ENCODE assay signal across 25 mouse cellular contexts in genomic region chr10:118282565-118282964, GRCm38 (mm10). TPM values are rescaled to one million over a fixed set of nuclear protein-coding genes. Genes with fewer than 3 reads are reported as not detected.
A peak's percentile ranks its signal among the peaks of the same experiment; 100 is the strongest.
DNase-seq lines count a peak whose midpoint lies in the region; ATAC-seq and TF ChIP-seq lines count a peak whose summit lies in the region.
"Not testable (repeated sequence)": the region's sequence is repeated elsewhere in the genome, so short reads cannot be mapped to it uniquely, and the experiment has no call there.
"Had no signal": no experiment of that assay in that cellular context is flagged by ENCODE, and none has a peak within 500 bp of the region (broad histone marks: within the 10 kb centered on the region; RNA-seq: fewer than 3 reads in every experiment).

No protein-coding gene starts in this region.

- peak; percentile 68 for DNase-seq in heart, adult 11 months
- DNase-seq in hindbrain, postnatal 0 days (ENCODE audit: low spot score); stomach, postnatal 0 days (ENCODE audit: low spot score): not testable (repeated sequence)

- TF ChIP-seq EP300 in stomach, postnatal 0 days (optimal IDR thresholded peaks at IDR 0.05) = not testable (repeated sequence)

- TF ChIP-seq CTCF in hindbrain, postnatal 0 days (IDR thresholded peaks at IDR 0.05; ENCODE audit: low read depth); stomach, postnatal 0 days (IDR thresholded peaks at IDR 0.05; ENCODE audit: low read depth): not testable (repeated sequence)

- not testable (repeated sequence) for H3K9me3 ChIP-seq in embryonic facial prominence, embryonic 12.5 days; embryonic facial prominence, embryonic 15.5 days (replicated peaks); hindbrain, postnatal 0 days (ENCODE audit: low read length); lung, embryonic 15.5 days; stomach, embryonic 14.5 days (ENCODE audit: control insufficient read depth, low read depth, low read length); stomach, postnatal 0 days (ENCODE audit: control insufficient read depth, low read length)

- H3K36me3 ChIP-seq in embryonic facial prominence, embryonic 12.5 days; embryonic facial prominence, embryonic 15.5 days; hindbrain, postnatal 0 days (ENCODE audit: insufficient read depth, low read length); lung, embryonic 15.5 days; stomach, embryonic 14.5 days (ENCODE audit: control insufficient read depth, insufficient read depth, low read length); stomach, postnatal 0 days (ENCODE audit: control insufficient read depth, insufficient read depth, low read length): not testable (repeated sequence)

- H3K4me3 ChIP-seq in embryonic facial prominence, embryonic 12.5 days; embryonic facial prominence, embryonic 15.5 days (replicated peaks); hindbrain, postnatal 0 days (ENCODE audit: low read length); lung, embryonic 15.5 days; stomach, embryonic 14.5 days (ENCODE audit: low read depth, low read length); stomach, postnatal 0 days (ENCODE audit: low read depth, low read length): not testable (repeated sequence)

- 79% methylated on average over 7 of the region's 7 CpGs for WGBS in embryonic facial prominence, embryonic 12.5 days
- 63% methylated on average over 7 of the region's 7 CpGs for WGBS in embryonic facial prominence, embryonic 15.5 days
- 78% methylated on average over 6 of the region's 7 CpGs for WGBS in hindbrain, postnatal 0 days
- WGBS in lung, embryonic 15.5 days = 70% methylated on average over 7 of the region's 7 CpGs
- WGBS in stomach, embryonic 14.5 days = 81% methylated on average over 5 of the region's 7 CpGs
- 67% methylated on average over 7 of the region's 7 CpGs for WGBS in stomach, postnatal 0 days

- H3K27ac ChIP-seq in embryonic facial prominence, embryonic 12.5 days; embryonic facial prominence, embryonic 15.5 days (replicated peaks); hindbrain, postnatal 0 days; lung, embryonic 15.5 days; stomach, embryonic 14.5 days (ENCODE audit: low read length); stomach, postnatal 0 days (replicated peaks): not testable (repeated sequence)

- H3K27me3 ChIP-seq in embryonic facial prominence, embryonic 12.5 days; embryonic facial prominence, embryonic 15.5 days; hindbrain, postnatal 0 days (ENCODE audit: insufficient read depth, low read length); lung, embryonic 15.5 days; stomach, embryonic 14.5 days (ENCODE audit: control insufficient read depth, insufficient read depth, low read length); stomach, postnatal 0 days (ENCODE audit: control insufficient read depth, insufficient read depth, low read length): not testable (repeated sequence)

- not testable (repeated sequence) for H3K4me2 ChIP-seq in embryonic facial prominence, embryonic 12.5 days (replicated peaks); embryonic facial prominence, embryonic 15.5 days (replicated peaks); hindbrain, postnatal 0 days (ENCODE audit: low read depth, low read length); lung, embryonic 15.5 days; stomach, embryonic 14.5 days (replicated peaks; ENCODE audit: low read depth, low read length); stomach, postnatal 0 days (replicated peaks; ENCODE audit: low read depth)

- not testable (repeated sequence) for H3K9ac ChIP-seq in embryonic facial prominence, embryonic 12.5 days; embryonic facial prominence, embryonic 15.5 days; hindbrain, postnatal 0 days (replicated peaks; ENCODE audit: low read length); lung, embryonic 15.5 days; stomach, embryonic 14.5 days (replicated peaks; ENCODE audit: low read depth, low read length); stomach, postnatal 0 days (ENCODE audit: low read length)

- H3K4me1 ChIP-seq in embryonic facial prominence, embryonic 12.5 days; embryonic facial prominence, embryonic 15.5 days; hindbrain, postnatal 0 days (ENCODE audit: insufficient read depth, low read length); lung, embryonic 15.5 days; stomach, embryonic 14.5 days (ENCODE audit: control insufficient read depth, insufficient read depth, low read length); stomach, postnatal 0 days (replicated peaks; ENCODE audit: control insufficient read depth, insufficient read depth): not testable (repeated sequence)

- ATAC-seq in embryonic facial prominence, embryonic 12.5 days (ENCODE audit: insufficient number of reproducible peaks, insufficient read depth, low FRiP score, low TSS enrichment) = 0 out of 2 replicates have a peak, but pooled peaks have one; percentile 41
- peak; percentile 47 for ATAC-seq in embryonic facial prominence, embryonic 15.5 days (ENCODE audit: insufficient number of reproducible peaks, low FRiP score, low TSS enrichment, low read depth)
- ATAC-seq in hindbrain, postnatal 0 days = 0 out of 2 replicates have a peak, but pooled peaks have one; percentile 15
- ATAC-seq in lung, embryonic 15.5 days (ENCODE audit: borderline replicate concordance, extremely low read depth, low FRiP score, low TSS enrichment) = peak; percentile 44; the same call in 1 of the 2 replicates
- 0 out of 2 replicates have a peak, but pooled peaks have one; percentile 6 for ATAC-seq in stomach, embryonic 14.5 days (ENCODE audit: insufficient number of reproducible peaks, insufficient read depth, low FRiP score, low read depth)
- peak; percentile 18; the same call in 1 of the 2 replicates for ATAC-seq in stomach, postnatal 0 days (ENCODE audit: low FRiP score, low TSS enrichment)

RNA-seq across cellular contexts. Expression of gene Iltifb, which starts 12.3 kb away (rescaled TPM):
- not detected in 2 replicates for polyA plus RNA-seq in embryonic facial prominence, embryonic 12.5 days (2016; fragmentation: Nextera tagmentation; extraction: Ambion mirVana)
- not detected in 2 replicates for polyA plus RNA-seq in embryonic facial prominence, embryonic 15.5 days (2015; fragmentation: Nextera tagmentation; extraction: Ambion mirVana)
- total RNA-seq in hindbrain, postnatal 0 days (2014; rRNA removed) = 0.22 TPM in 1 of 2 replicates, not detected in the other
- 6.5 and 6.6 TPM in 2 replicates for polyA plus RNA-seq in hindbrain, postnatal 0 days (2015; fragmentation: Nextera tagmentation; extraction: Ambion mirVana)
- not detected in 2 replicates for polyA plus RNA-seq in lung, embryonic 15.5 days (2015; fragmentation: Nextera tagmentation; extraction: Ambion mirVana)
- not detected in 2 replicates for polyA plus RNA-seq in stomach, embryonic 14.5 days (2014; fragmentation: Nextera tagmentation; extraction: Ambion mirVana)
- polyA plus RNA-seq in stomach, postnatal 0 days (2015; fragmentation: Nextera tagmentation; extraction: Ambion mirVana) = not detected in 2 replicates
- total RNA-seq: adrenal gland, adult 18-20 months; adrenal gland, adult 8-10 months; adrenal gland, postnatal 14 days; adrenal gland, postnatal 36 days; CH12.LX; G1E had no signal
- polyA plus RNA-seq: CD4-positive, CD25-positive, alpha-beta regulatory T cell, adult 4 months; embryonic facial prominence, embryonic 10.5 days; embryonic facial prominence, embryonic 13.5 days; erythroblast, embryonic 14.5 days; forebrain, embryonic 10.5 days; forebrain, embryonic 13.5 days; forebrain, embryonic 15.5 days; G1E; Patski had no signal

RNA-seq across cellular contexts. Expression of gene Gm32802, which starts 24.1 kb away (rescaled TPM):
- 0.09 TPM in 1 of 2 replicates, not detected in the other for polyA plus RNA-seq in embryonic facial prominence, embryonic 12.5 days (2016; fragmentation: Nextera tagmentation; extraction: Ambion mirVana)
- not detected in 2 replicates for polyA plus RNA-seq in embryonic facial prominence, embryonic 15.5 days (2015; fragmentation: Nextera tagmentation; extraction: Ambion mirVana)
- 0.05 and 0.18 TPM in 2 replicates for total RNA-seq in hindbrain, postnatal 0 days (2014; rRNA removed)
- polyA plus RNA-seq in hindbrain, postnatal 0 days (2015; fragmentation: Nextera tagmentation; extraction: Ambion mirVana) = 0.10 TPM in 1 of 2 replicates, not detected in the other
- not detected in 2 replicates for polyA plus RNA-seq in lung, embryonic 15.5 days (2015; fragmentation: Nextera tagmentation; extraction: Ambion mirVana)
- polyA plus RNA-seq in stomach, embryonic 14.5 days (2014; fragmentation: Nextera tagmentation; extraction: Ambion mirVana) = not detected in 2 replicates
- polyA plus RNA-seq in stomach, postnatal 0 days (2015; fragmentation: Nextera tagmentation; extraction: Ambion mirVana) = not detected in 2 replicates
- total RNA-seq: forebrain, postnatal 0 days; G1E had no signal
- polyA plus RNA-seq: activated CD4-positive, CD25-positive, alpha-beta regulatory T cell, adult 4 months; CD4-positive, CD25-positive, alpha-beta regulatory T cell, adult 4 months; cortical plate, adult 2 months; embryonic facial prominence, embryonic 10.5 days; erythroblast, embryonic 14.5 days; G1E had no signal

RNA-seq across cellular contexts. Expression of gene Gm32717, which starts 42.0 kb away (rescaled TPM):
- 0.09 TPM in 1 of 2 replicates, not detected in the other for polyA plus RNA-seq in embryonic facial prominence, embryonic 12.5 days (2016; fragmentation: Nextera tagmentation; extraction: Ambion mirVana)
- polyA plus RNA-seq in embryonic facial prominence, embryonic 15.5 days (2015; fragmentation: Nextera tagmentation; extraction: Ambion mirVana) = not detected in 2 replicates
- total RNA-seq in hindbrain, postnatal 0 days (2014; rRNA removed) = 0.05 and 0.18 TPM in 2 replicates
- 0.10 TPM in 1 of 2 replicates, not detected in the other for polyA plus RNA-seq in hindbrain, postnatal 0 days (2015; fragmentation: Nextera tagmentation; extraction: Ambion mirVana)
- polyA plus RNA-seq in lung, embryonic 15.5 days (2015; fragmentation: Nextera tagmentation; extraction: Ambion mirVana) = not detected in 2 replicates
- polyA plus RNA-seq in stomach, embryonic 14.5 days (2014; fragmentation: Nextera tagmentation; extraction: Ambion mirVana) = not detected in 2 replicates
- not detected in 2 replicates for polyA plus RNA-seq in stomach, postnatal 0 days (2015; fragmentation: Nextera tagmentation; extraction: Ambion mirVana)
- total RNA-seq: forebrain, postnatal 0 days; G1E had no signal
- polyA plus RNA-seq: activated CD4-positive, CD25-positive, alpha-beta regulatory T cell, adult 4 months; CD4-positive, CD25-positive, alpha-beta regulatory T cell, adult 4 months; cortical plate, adult 2 months; embryonic facial prominence, embryonic 10.5 days; erythroblast, embryonic 14.5 days; G1E had no signal

RNA-seq across cellular contexts. Expression of gene Gm9040, which starts 44.2 kb away (rescaled TPM):
- 0.06 TPM in 1 of 2 replicates, not detected in the other for polyA plus RNA-seq in embryonic facial prominence, embryonic 12.5 days (2016; fragmentation: Nextera tagmentation; extraction: Ambion mirVana)
- not detected in 2 replicates for polyA plus RNA-seq in embryonic facial prominence, embryonic 15.5 days (2015; fragmentation: Nextera tagmentation; extraction: Ambion mirVana)
- not detected in 2 replicates for total RNA-seq in hindbrain, postnatal 0 days (2014; rRNA removed)
- polyA plus RNA-seq in hindbrain, postnatal 0 days (2015; fragmentation: Nextera tagmentation; extraction: Ambion mirVana) = not detected in 2 replicates
- 0.09 TPM in 1 of 2 replicates, not detected in the other for polyA plus RNA-seq in lung, embryonic 15.5 days (2015; fragmentation: Nextera tagmentation; extraction: Ambion mirVana)
- polyA plus RNA-seq in stomach, embryonic 14.5 days (2014; fragmentation: Nextera tagmentation; extraction: Ambion mirVana) = 0.16 TPM in 1 of 2 replicates, not detected in the other
- polyA plus RNA-seq in stomach, postnatal 0 days (2015; fragmentation: Nextera tagmentation; extraction: Ambion mirVana) = 0.05 TPM in 1 of 2 replicates, not detected in the other
- total RNA-seq: adrenal gland, adult 18-20 months; adrenal gland, adult 8-10 months; adrenal gland, postnatal 14 days; adrenal gland, postnatal 36 days; CH12.LX; forebrain, postnatal 0 days had no signal
- polyA plus RNA-seq: activated CD4-positive, CD25-positive, alpha-beta regulatory T cell, adult 4 months; CD4-positive, CD25-positive, alpha-beta regulatory T cell, adult 4 months; cerebellum, adult 2 months; cortical plate, adult 2 months; embryonic facial prominence, embryonic 10.5 days; embryonic facial prominence, embryonic 13.5 days; erythroblast, embryonic 14.5 days; forebrain, embryonic 10.5 days; forebrain, embryonic 13.5 days; forebrain, embryonic 15.5 days; forebrain, postnatal 0 days; G1E had no signal

RNA-seq across cellular contexts. Expression of gene Gm9044, which starts 49.6 kb away (rescaled TPM):
- polyA plus RNA-seq in embryonic facial prominence, embryonic 12.5 days (2016; fragmentation: Nextera tagmentation; extraction: Ambion mirVana) = 0.06 TPM in 1 of 2 replicates, not detected in the other
- polyA plus RNA-seq in embryonic facial prominence, embryonic 15.5 days (2015; fragmentation: Nextera tagmentation; extraction: Ambion mirVana) = not detected in 2 replicates
- total RNA-seq in hindbrain, postnatal 0 days (2014; rRNA removed) = not detected in 2 replicates
- not detected in 2 replicates for polyA plus RNA-seq in hindbrain, postnatal 0 days (2015; fragmentation: Nextera tagmentation; extraction: Ambion mirVana)
- polyA plus RNA-seq in lung, embryonic 15.5 days (2015; fragmentation: Nextera tagmentation; extraction: Ambion mirVana) = 0.09 TPM in 1 of 2 replicates, not detected in the other
- 0.16 TPM in 1 of 2 replicates, not detected in the other for polyA plus RNA-seq in stomach, embryonic 14.5 days (2014; fragmentation: Nextera tagmentation; extraction: Ambion mirVana)
- polyA plus RNA-seq in stomach, postnatal 0 days (2015; fragmentation: Nextera tagmentation; extraction: Ambion mirVana) = 0.05 TPM in 1 of 2 replicates, not detected in the other
- total RNA-seq: adrenal gland, adult 18-20 months; adrenal gland, adult 8-10 months; adrenal gland, postnatal 14 days; adrenal gland, postnatal 36 days; CH12.LX; forebrain, postnatal 0 days had no signal
- polyA plus RNA-seq: activated CD4-positive, CD25-positive, alpha-beta regulatory T cell, adult 4 months; CD4-positive, CD25-positive, alpha-beta regulatory T cell, adult 4 months; cerebellum, adult 2 months; cortical plate, adult 2 months; embryonic facial prominence, embryonic 10.5 days; embryonic facial prominence, embryonic 13.5 days; erythroblast, embryonic 14.5 days; forebrain, embryonic 10.5 days; forebrain, embryonic 13.5 days; forebrain, embryonic 15.5 days; forebrain, postnatal 0 days; G1E had no signal
